Mouse (Mus musculus) layer of hippocampus, adult 9-11 months (tissue): ENCODE data around the gene Tmem60.
A peak's percentile ranks its signal among the peaks of the same experiment; 100 is the strongest.

Source experiments
- DNase-seq: peaks from one replicate; pipeline ENCODE4 v3.0.0; 2022

The Tmem60 gene

DNA sequence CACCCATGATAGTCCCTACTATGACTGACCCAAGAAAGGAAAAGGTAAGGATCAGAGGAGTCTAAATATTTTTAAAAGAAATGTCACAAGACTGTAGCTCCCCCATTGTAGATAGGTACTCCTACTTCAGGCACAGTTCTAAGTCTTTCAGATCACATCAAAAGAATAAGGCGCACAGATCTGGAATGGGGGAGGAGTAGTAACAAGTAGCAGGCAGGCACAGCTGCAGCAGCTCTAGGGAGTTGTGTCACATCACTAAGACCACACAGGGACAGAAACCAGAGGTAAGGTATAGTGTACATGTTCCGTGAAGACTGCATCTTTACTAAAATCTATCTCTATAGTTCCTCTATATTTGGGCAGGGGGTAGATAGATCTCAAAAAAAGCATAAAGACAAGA is 29.8 kb downstream of the Tmem60 start:
- no peak for DNase-seq

GRCm38 (mm10) chr5:20913372-20914275 is 31.6 kb downstream of the Tmem60 start:
- peak; percentile 63 for DNase-seq

DNA sequence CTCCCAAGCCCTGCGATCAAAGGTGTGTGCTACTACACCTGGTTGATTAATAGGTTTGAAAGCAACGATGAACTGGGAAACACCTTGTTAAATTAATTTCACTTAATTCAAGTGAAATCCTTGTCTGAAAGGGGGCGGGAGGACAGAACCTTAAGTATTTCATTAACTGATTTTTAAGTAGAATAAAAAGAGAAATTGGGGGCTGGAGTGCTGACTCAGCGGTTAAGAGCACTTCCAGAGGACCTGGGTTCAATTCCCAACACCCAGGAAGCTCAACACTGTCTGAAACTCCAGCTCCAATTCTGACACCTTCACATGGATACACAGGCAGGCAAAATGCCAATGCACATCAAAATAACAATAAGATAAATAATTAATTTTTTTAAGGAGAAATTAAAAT is 37.0 kb downstream of the Tmem60 start:
- no peak for DNase-seq

GRCm38 (mm10) chr5:20919566-20919965 is 37.6 kb downstream of the Tmem60 start:
- DNase-seq = no peak

DNA sequence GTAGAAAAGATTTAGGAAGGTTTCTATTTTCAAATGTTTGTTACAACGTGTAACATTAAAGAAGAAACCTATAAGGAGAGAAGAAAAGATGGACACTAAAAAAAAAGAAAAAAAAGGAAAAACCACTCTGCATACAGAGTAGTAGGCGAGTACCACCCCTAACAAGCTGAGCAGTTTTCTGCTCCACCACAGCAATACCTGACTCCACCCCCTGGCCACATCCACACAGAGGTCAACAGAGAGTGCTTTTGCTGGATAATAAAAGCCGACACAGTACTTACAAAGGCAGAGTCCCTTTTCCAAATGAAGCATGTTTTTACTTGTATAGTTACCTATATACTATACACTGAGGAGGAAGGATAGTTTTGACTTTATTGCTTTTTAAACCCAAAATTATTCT is 42.6 kb downstream of the Tmem60 start:
- DNase-seq = no peak

DNA sequence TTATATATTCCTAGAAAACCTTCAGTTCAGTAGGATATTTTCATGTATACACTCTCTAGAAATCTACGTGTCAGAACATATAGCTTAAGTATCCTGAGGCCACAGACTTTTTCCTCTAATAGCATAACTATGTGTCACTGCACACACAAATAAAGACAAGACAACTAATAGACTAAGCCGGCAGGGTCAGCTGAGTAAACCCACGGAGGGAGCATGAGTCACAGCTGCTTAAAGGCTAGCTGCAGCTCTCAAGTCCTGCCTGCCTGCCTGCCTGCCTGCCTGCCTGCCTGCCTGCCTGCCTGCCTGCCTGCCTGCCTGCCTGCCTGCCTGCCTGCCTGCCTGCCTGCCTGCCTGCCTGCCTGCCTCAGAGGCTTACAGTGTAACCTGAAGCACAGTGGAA is 43.5 kb downstream of the Tmem60 start:
- no peak for DNase-seq

DNA sequence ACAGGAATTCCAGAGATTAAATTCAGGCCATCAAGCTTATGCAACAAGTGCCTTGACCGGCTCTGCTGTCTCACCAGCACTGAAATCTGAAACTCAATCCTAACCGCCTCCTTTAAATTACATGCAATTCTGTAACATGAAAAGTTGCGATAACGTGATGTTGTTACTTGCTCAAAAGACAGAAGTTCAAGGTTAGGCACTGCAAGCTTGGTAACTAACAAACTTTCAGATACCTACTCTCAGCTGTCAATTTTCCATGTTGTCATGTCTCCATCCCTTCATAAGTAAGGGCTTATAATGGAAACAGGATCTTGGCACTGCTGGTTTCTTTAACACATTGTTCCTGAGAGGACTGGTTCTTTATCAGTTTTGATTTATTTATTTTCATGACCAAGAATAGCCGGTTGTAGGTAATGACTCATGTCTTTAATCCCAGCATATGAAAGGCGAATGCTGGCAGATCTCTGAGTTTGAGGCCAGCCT is 47.7 kb downstream of the Tmem60 start:
- DNase-seq = no peak

- DNase-seq = no peak
These were observed 48.4 kb downstream of the Tmem60 start for GRCm38 (mm10) chr5:20930430-20930829.

DNA sequence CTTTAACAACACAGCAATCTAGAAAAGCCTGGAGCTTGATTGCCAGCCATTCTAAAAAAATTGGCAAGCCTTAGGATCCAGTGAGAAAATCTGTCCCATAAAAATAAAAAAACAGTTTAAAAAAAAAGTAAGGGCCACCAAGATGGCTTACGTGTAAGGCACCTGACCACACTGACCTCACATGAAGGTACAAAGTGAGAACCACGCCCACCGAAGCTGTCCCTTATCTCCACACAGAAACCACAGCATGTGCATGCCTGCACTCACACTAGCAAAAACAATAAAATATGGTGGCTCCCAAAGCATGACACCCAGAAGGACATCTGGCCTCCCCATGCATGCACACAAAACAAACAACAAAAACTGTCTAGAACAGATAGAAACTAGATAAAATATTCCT is 49.3 kb downstream of the Tmem60 start:
- no peak for DNase-seq

- no peak for DNase-seq
These were observed 50.6 kb downstream of the Tmem60 start for GRCm38 (mm10) chr5:20932585-20932984.

- DNase-seq = no peak
These were observed 53.9 kb downstream of the Tmem60 start for GRCm38 (mm10) chr5:20935934-20936333.
